Comparison of ENCODE assay signal across 19 mouse cellular contexts in genomic region chr7:71107101-71107500, GRCm38 (mm10).
"Had no signal": no experiment of that assay in that cellular context is flagged by ENCODE, and none has a peak within 500 bp of the region (broad histone marks: within the 10 kb centered on the region; RNA-seq: fewer than 3 reads in every experiment).

No protein-coding gene starts in this region.

- H3K4me3 ChIP-seq: lung, embryonic 15.5 days; megakaryocyte, embryonic 14.5 days; midbrain, embryonic 13.5 days; midbrain, embryonic 15.5 days; neural tube, embryonic 12.5 days had no signal

- H3K9me3 ChIP-seq: lung, embryonic 15.5 days; megakaryocyte, embryonic 14.5 days; midbrain, embryonic 13.5 days; midbrain, embryonic 15.5 days; neural tube, embryonic 12.5 days had no signal

- H3K36me3 ChIP-seq: lung, embryonic 15.5 days; midbrain, embryonic 13.5 days; midbrain, embryonic 15.5 days; neural tube, embryonic 12.5 days had no signal

- H3K27ac ChIP-seq: lung, embryonic 15.5 days; macrophage; midbrain, embryonic 13.5 days; midbrain, embryonic 15.5 days; neural tube, embryonic 12.5 days had no signal

- H3K27me3 ChIP-seq: lung, embryonic 15.5 days; megakaryocyte, embryonic 14.5 days; midbrain, embryonic 13.5 days; midbrain, embryonic 15.5 days; neural tube, embryonic 12.5 days had no signal

- ATAC-seq: lung, postnatal 0 days; midbrain, embryonic 13.5 days; midbrain, embryonic 15.5 days had no signal

- DNase-seq: lung, adult 2 months; lung, postnatal 14 days; lung, postnatal 36 days; retina, postnatal 1 day; right cerebral cortex, adult 18-20 months; right cerebral cortex, postnatal 25 days; right cerebral cortex, postnatal 4 days; spleen, adult 18-20 months; thymus, adult 18-20 months; thymus, postnatal 14 days; thymus, postnatal 36 days had no signal

- H3K4me1 ChIP-seq: lung, embryonic 15.5 days; midbrain, embryonic 13.5 days; midbrain, embryonic 15.5 days; neural tube, embryonic 12.5 days had no signal

- H3K4me2 ChIP-seq: lung, embryonic 15.5 days; midbrain, embryonic 11.5 days; midbrain, embryonic 13.5 days; midbrain, embryonic 15.5 days; neural tube, embryonic 12.5 days had no signal

- H3K9ac ChIP-seq: lung, embryonic 15.5 days; midbrain, embryonic 13.5 days; midbrain, embryonic 15.5 days; neural tube, embryonic 12.5 days had no signal
